Mouse (Mus musculus): ENCODE results near the gene Lrtm1.

The Lrtm1 gene

GRCm38 (mm10) chr14:29038246-29038645 is 20.2 kb downstream of the Lrtm1 start:
- no peak for DNase-seq (ENCODE audit: low spot score)

- no peak for DNase-seq (ENCODE audit: low spot score)
Observed at GRCm38 (mm10) chr14:29040606-29041364, 22.8 kb downstream of the Lrtm1 start.

- no peak for DNase-seq (ENCODE audit: low spot score)
Observed at GRCm38 (mm10) chr14:29041498-29041897, 23.5 kb downstream of the Lrtm1 start.

- no peak for DNase-seq (ENCODE audit: low spot score)
Observed at GRCm38 (mm10) chr14:29042355-29042754, 24.3 kb downstream of the Lrtm1 start.

GRCm38 (mm10) chr14:29051951-29052835 is 34.2 kb downstream of the Lrtm1 start:
- no peak for DNase-seq (ENCODE audit: low spot score)

GRCm38 (mm10) chr14:29060679-29061078 is 42.7 kb downstream of the Lrtm1 start:
- DNase-seq (ENCODE audit: low spot score), result no peak

- DNase-seq (ENCODE audit: low spot score), result no peak
Observed at GRCm38 (mm10) chr14:29061491-29061890, 43.5 kb downstream of the Lrtm1 start.

- DNase-seq (ENCODE audit: low spot score), result no peak
Observed at GRCm38 (mm10) chr14:29062676-29063075, 44.7 kb downstream of the Lrtm1 start.

GRCm38 (mm10) chr14:29073747-29074146 is 55.7 kb downstream of the Lrtm1 start:
- no peak for DNase-seq (ENCODE audit: low spot score)

GRCm38 (mm10) chr14:29077418-29077817 is 59.4 kb downstream of the Lrtm1 start:
- DNase-seq (ENCODE audit: low spot score), result no peak

GRCm38 (mm10) chr14:29080228-29080627 is 62.2 kb downstream of the Lrtm1 start:
- DNase-seq (ENCODE audit: low spot score), result no peak

- DNase-seq (ENCODE audit: low spot score), result no peak
Observed at GRCm38 (mm10) chr14:29080630-29081029, 62.6 kb downstream of the Lrtm1 start.

- no peak for DNase-seq (ENCODE audit: low spot score)
Observed at GRCm38 (mm10) chr14:29082171-29082570, 64.2 kb downstream of the Lrtm1 start.

All from layer of hippocampus, adult 9-10 months (tissue).